Mouse (Mus musculus) liver, embryonic 12.5 days (tissue): ENCODE results near the gene Hrnr. TPM values are rescaled to one million over a fixed set of nuclear protein-coding genes. Genes with fewer than 3 reads are reported as not detected.

Experiments used
- ATAC-seq: fragments of 200-750 bp; cut with Nextera tagmentation; 2 replicates; pipeline ENCODE4 v1.8.0; 2017; ENCODE audit warnings: moderate number of reproducible peaks, mild to moderate bottlenecking, moderate library complexity
- H3K27ac ChIP-seq: fragments of 300-500 bp; sonication (generic); 2 replicates; pipeline ENCODE4 v1.5.1; 2016; ENCODE audit warnings: mild to moderate bottlenecking
- H3K27me3 ChIP-seq: fragments of 300-500 bp; sonication (generic); replicated peaks from 2 replicates; pipeline ENCODE4 v1.6.1; 2016; ENCODE audit warnings: mild to moderate bottlenecking, moderate library complexity
- H3K36me3 ChIP-seq: fragments of 300-500 bp; sonication (generic); 2 replicates; pipeline ENCODE4 v1.6.1; 2016; ENCODE audit warnings: mild to moderate bottlenecking, moderate library complexity
- H3K4me1 ChIP-seq: fragments of 300-500 bp; sonication (generic); 2 replicates; pipeline ENCODE4 v1.6.1; 2016
- H3K4me2 ChIP-seq: fragments of 300-500 bp; sonication (generic); 2 replicates; pipeline ENCODE4 v1.6.1; 2016; ENCODE audit warnings: mild to moderate bottlenecking, moderate library complexity
- H3K4me3 ChIP-seq: fragments of 300-500 bp; sonication (generic); 2 replicates; pipeline ENCODE4 v1.5.1; 2016; ENCODE audit warnings: mild to moderate bottlenecking, moderate library complexity
- H3K9ac ChIP-seq: fragments of 300-500 bp; sonication (generic); 2 replicates; pipeline ENCODE4 v1.6.1; 2016; ENCODE audit warnings: mild to moderate bottlenecking, moderate library complexity
- H3K9me3 ChIP-seq: fragments of 300-500 bp; sonication (generic); replicated peaks from 2 replicates; pipeline ENCODE4 v1.6.1; 2016; ENCODE audit warnings: mild to moderate bottlenecking, moderate library complexity
- WGBS: fragments of 180-500 bp; shearing (Covaris S2); methylation state at CpG from one replicate; pipeline ENCODE4 v1.1.7; 2016; ENCODE audit not compliant: insufficient replicate concordance; 5-methylcytosine and 5-hydroxymethylcytosine counted together
- polyA plus RNA-seq: library from polyadenylated mRNA; unstranded; fragments of >200 nt; fragmentation: Nextera tagmentation; extraction: Ambion mirVana; gene quantifications from 2 replicates; pipeline ENCODE4 v1.2.1, GENCODE M21; 2016

Hrnr gene
- polyA plus RNA-seq, 1 experiment from 2014 or later: not detected

GRCm38 (mm10) chr3:93366966-93367575 lies 47.5 kb downstream of the Hrnr start:
- no peak for ATAC-seq
- H3K4me1 ChIP-seq: no peaks in the 10 kb centered on the region
- H3K9ac ChIP-seq: no peak overlapping the region
- no peak overlapping the region for H3K4me3 ChIP-seq
- no peaks in the 10 kb centered on the region for H3K36me3 ChIP-seq
- H3K4me2 ChIP-seq: no peak overlapping the region
- WGBS: 51% methylated on average over 3 of the region's 3 CpGs
- H3K27me3 ChIP-seq: no peaks in the 10 kb centered on the region
- H3K27ac ChIP-seq: no peak overlapping the region
- no peaks in the 10 kb centered on the region for H3K9me3 ChIP-seq

DNA sequence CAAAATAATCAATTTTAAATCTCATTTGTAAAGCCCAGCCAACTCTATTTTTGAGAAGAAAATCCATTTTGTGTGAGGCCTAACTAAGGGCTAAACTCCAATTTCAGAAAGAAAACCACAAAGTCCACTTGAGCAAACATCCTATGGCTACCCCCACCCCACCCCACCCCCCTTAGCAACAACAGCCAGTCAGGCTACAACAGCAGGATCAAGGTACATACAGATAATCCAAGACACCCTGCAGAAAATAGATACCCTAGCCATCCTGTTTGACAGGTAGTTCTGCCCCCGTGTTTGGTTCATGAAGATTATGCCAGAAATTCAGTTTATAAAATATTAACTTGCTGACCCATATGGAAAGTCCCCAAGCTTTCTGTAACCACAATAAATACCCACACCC lies 48.6 kb downstream of the Hrnr start:
- no peak for ATAC-seq
- Histone ChIP-seq H3K4me3 (no peak overlapping the region), H3K9ac (no peak overlapping the region), H3K27me3 (no peaks in the 10 kb centered on the region), H3K27ac (no peak overlapping the region), H3K36me3 (no peaks in the 10 kb centered on the region), H3K9me3 (no peaks in the 10 kb centered on the region), H3K4me2 (no peak overlapping the region), H3K4me1 (no peaks in the 10 kb centered on the region)
- 44% methylated on average over 1 of the region's 1 CpGs for WGBS

GRCm38 (mm10) chr3:93373416-93373815 lies 53.9 kb downstream of the Hrnr start:
- H3K4me2 ChIP-seq: no peak overlapping the region
- no peaks in the 10 kb centered on the region for H3K4me1 ChIP-seq
- WGBS: 61% methylated on average over 6 of the region's 6 CpGs
- no peak for ATAC-seq
- H3K4me3 ChIP-seq: no peak overlapping the region
- no peak overlapping the region for H3K27ac ChIP-seq
- no peaks in the 10 kb centered on the region for H3K9me3 ChIP-seq
- no peak overlapping the region for H3K9ac ChIP-seq
- H3K27me3 ChIP-seq: no peaks in the 10 kb centered on the region
- H3K36me3 ChIP-seq: no peaks in the 10 kb centered on the region

- Histone ChIP-seq H3K9me3 (no peaks in the 10 kb centered on the region), H3K27ac (no peak overlapping the region), H3K4me3 (no peak overlapping the region), H3K27me3 (no peaks in the 10 kb centered on the region), H3K9ac (no peak overlapping the region), H3K36me3 (no peaks in the 10 kb centered on the region), H3K4me2 (no peak overlapping the region), H3K4me1 (no peaks in the 10 kb centered on the region)
- 36% methylated on average over 1 of the region's 1 CpGs for WGBS
- ATAC-seq: no peak
Observed at GRCm38 (mm10) chr3:93375196-93375595, 55.6 kb downstream of the Hrnr start.

- H3K36me3 ChIP-seq: no peaks in the 10 kb centered on the region
- no peak overlapping the region for H3K4me2 ChIP-seq
- ATAC-seq: no peak
- no peaks in the 10 kb centered on the region for H3K27me3 ChIP-seq
- no peak overlapping the region for H3K27ac ChIP-seq
- 63% methylated on average over 5 of the region's 5 CpGs for WGBS
- no peak overlapping the region for H3K9ac ChIP-seq
- no peaks in the 10 kb centered on the region for H3K9me3 ChIP-seq
- H3K4me1 ChIP-seq: no peaks in the 10 kb centered on the region
- no peak overlapping the region for H3K4me3 ChIP-seq
Observed at GRCm38 (mm10) chr3:93375601-93376000, 56.1 kb downstream of the Hrnr start.

GRCm38 (mm10) chr3:93378146-93378545 lies 58.6 kb downstream of the Hrnr start:
- H3K9ac ChIP-seq: no peak overlapping the region
- no peaks in the 10 kb centered on the region for H3K9me3 ChIP-seq
- no peak overlapping the region for H3K4me2 ChIP-seq
- no peaks in the 10 kb centered on the region for H3K27me3 ChIP-seq
- no peaks in the 10 kb centered on the region for H3K4me1 ChIP-seq
- no peak overlapping the region for H3K27ac ChIP-seq
- no peak for ATAC-seq
- no peaks in the 10 kb centered on the region for H3K36me3 ChIP-seq
- WGBS: 67% methylated on average over 4 of the region's 4 CpGs
- no peak overlapping the region for H3K4me3 ChIP-seq

Other genes with a start within 250 kb of the Hrnr start
- not detected in 2 replicates for gene Crnn, start 175.0 kb upstream of the Hrnr start, polyA plus RNA-seq
- not detected in 2 replicates for gene Flg2, start 122.5 kb upstream of the Hrnr start, polyA plus RNA-seq
- gene Flg, start 46.2 kb upstream of the Hrnr start, polyA plus RNA-seq: not detected in 2 replicates
- gene Rptn, start 74.0 kb downstream of the Hrnr start, polyA plus RNA-seq: 0.05 and 0.06 TPM in 2 replicates
- gene Tchh, start 122.6 kb downstream of the Hrnr start, polyA plus RNA-seq: 0.11 and 0.16 TPM in 2 replicates
- not detected in 2 replicates for gene Tchhl1, start 149.0 kb downstream of the Hrnr start, polyA plus RNA-seq
- gene S100a11, start 200.7 kb downstream of the Hrnr start, polyA plus RNA-seq: 158 and 165 TPM in 2 replicates
- gene S100a10, start 235.3 kb downstream of the Hrnr start, polyA plus RNA-seq: 87.8 and 91.1 TPM in 2 replicates